Mouse (Mus musculus) midbrain, embryonic 14.5 days (tissue): ENCODE data around the gene Hhip. TPM values are rescaled to one million over a fixed set of nuclear protein-coding genes. Genes with fewer than 3 reads are reported as not detected.

Source experiments
- ATAC-seq: fragments of 200-750 bp; cut with Nextera tagmentation; 2 replicates; pipeline ENCODE4 v1.8.0; 2017; ENCODE audit warnings: moderate number of reproducible peaks, moderate library complexity; ENCODE audit not compliant: low FRiP score, low TSS enrichment
- DNase-seq: peaks from one replicate; pipeline ENCODE4 v3.0.0-alpha.2; 2015
- H3K27ac ChIP-seq: fragments of 300-500 bp; sonication (generic); replicated peaks from 2 replicates; pipeline ENCODE4 v1.5.1; 2014; ENCODE audit warnings: mild to moderate bottlenecking, low read depth, low read length, moderate library complexity
- H3K27me3 ChIP-seq: fragments of 300-500 bp; sonication (generic); 2 replicates; pipeline ENCODE4 v1.6.1; 2014; ENCODE audit warnings: low read length, control low read depth, mixed read lengths; ENCODE audit not compliant: control insufficient read depth, insufficient read depth
- H3K36me3 ChIP-seq: fragments of 300-500 bp; sonication (generic); 2 replicates; pipeline ENCODE4 v1.6.1; 2014; ENCODE audit warnings: low read length, control low read depth; ENCODE audit not compliant: control insufficient read depth, insufficient read depth
- H3K4me1 ChIP-seq: fragments of 300-500 bp; sonication (generic); 2 replicates; pipeline ENCODE4 v1.6.1; 2014; ENCODE audit warnings: mild to moderate bottlenecking, antibody characterized with exemption, low read length, control low read depth; ENCODE audit not compliant: control insufficient read depth, insufficient read depth
- H3K4me2 ChIP-seq: fragments of 300-500 bp; sonication (generic); 2 replicates; pipeline ENCODE4 v1.6.1; 2014; ENCODE audit warnings: mild to moderate bottlenecking, low read length, moderate library complexity
- H3K4me3 ChIP-seq: fragments of 300-500 bp; sonication (generic); replicated peaks from 2 replicates; pipeline ENCODE4 v1.5.1; 2014; ENCODE audit warnings: low read depth, low read length
- H3K9ac ChIP-seq: fragments of 300-500 bp; sonication (generic); replicated peaks from 2 replicates; pipeline ENCODE4 v1.6.1; 2014; ENCODE audit warnings: mild to moderate bottlenecking, low read length, moderate library complexity
- H3K9me3 ChIP-seq: fragments of 300-500 bp; sonication (generic); 2 replicates; pipeline ENCODE4 v1.6.1; 2016; ENCODE audit warnings: low read length, control low read depth, mixed read lengths; ENCODE audit not compliant: control insufficient read depth
- WGBS: fragments of 180-500 bp; shearing (Covaris S2); extraction: QIAGEN DNeasy Blood & Tissue Kit; methylation state at CpG from one replicate; pipeline ENCODE4 v1.1.7; 2014; 5-methylcytosine and 5-hydroxymethylcytosine counted together
- polyA plus RNA-seq: library from polyadenylated mRNA; unstranded; fragments of >200 nt; fragmentation: Nextera tagmentation; extraction: Ambion mirVana; gene quantifications from 2 replicates; pipeline ENCODE4 v1.2.1, GENCODE M21; 2014

Hhip gene
- polyA plus RNA-seq, 1 experiment from 2014 or later = 1.4 TPM

- DNase-seq (no peak), ATAC-seq (no peak)
- 22% methylated on average over 5 of the region's 5 CpGs for WGBS
- H3K4me3 ChIP-seq = no peak overlapping the region
- H3K9ac ChIP-seq = no peak overlapping the region
- H3K4me2 ChIP-seq = no peak overlapping the region
- H3K27ac ChIP-seq = no peak overlapping the region
- H3K9me3 ChIP-seq = no peaks in the 10 kb centered on the region
- H3K27me3 ChIP-seq = peaks cover 69% of the 10 kb centered on the region
- no peaks in the 10 kb centered on the region for H3K36me3 ChIP-seq
- H3K4me1 ChIP-seq = peaks cover 10% of the 10 kb centered on the region; the same call in 1 of the 2 replicates
Observed at GRCm38 (mm10) chr8:80051494-80051893, 6.3 kb downstream of the Hhip start.

DNA sequence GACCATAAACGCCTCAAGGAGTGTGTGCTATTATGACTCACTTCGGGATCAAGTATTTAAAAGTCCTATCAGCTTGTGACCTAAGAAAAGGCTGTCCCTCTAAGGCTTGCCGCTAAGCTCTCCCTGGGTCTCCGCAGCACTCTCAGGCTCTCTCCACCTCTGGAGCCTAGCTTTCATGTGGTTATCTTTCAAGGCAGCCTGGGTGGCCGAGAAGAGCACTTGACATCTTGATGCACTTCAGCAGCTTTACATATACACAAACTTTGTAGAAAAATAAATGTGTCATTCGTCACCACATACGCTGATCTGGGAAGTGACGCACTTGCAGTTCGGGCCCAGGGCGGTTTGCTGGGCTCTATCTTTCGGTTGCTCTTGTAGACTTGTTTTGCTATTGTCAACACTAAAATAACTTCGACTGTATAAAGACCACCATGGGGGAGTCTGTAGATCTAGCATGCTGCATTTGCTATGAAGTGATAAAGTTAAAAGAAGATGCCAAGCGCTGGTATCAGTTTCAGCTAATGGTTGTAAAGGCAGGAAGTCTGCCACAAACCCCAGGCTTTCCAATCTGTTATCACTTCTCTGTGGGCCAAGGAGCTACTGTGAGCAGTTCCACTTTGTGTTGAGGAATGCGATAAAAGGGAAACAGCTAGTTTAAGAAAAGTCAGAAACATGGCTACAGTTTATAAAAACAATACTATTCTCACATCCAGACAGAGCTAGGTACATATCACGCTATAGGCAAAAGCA lies 8.4 kb downstream of the Hhip start:
- no peaks in the 10 kb centered on the region for H3K9me3 ChIP-seq
- no peak overlapping the region for H3K4me3 ChIP-seq
- H3K27me3 ChIP-seq = peaks cover 56% of the 10 kb centered on the region
- ATAC-seq (no peak), DNase-seq (no peak)
- 86% methylated on average over 15 of the region's 15 CpGs for WGBS
- H3K4me1 ChIP-seq = 0 out of 2 replicates have a peak, but pooled peaks cover 4% of the 10 kb centered on the region
- no peak overlapping the region for H3K27ac ChIP-seq
- no peak overlapping the region for H3K9ac ChIP-seq
- H3K36me3 ChIP-seq = no peaks in the 10 kb centered on the region
- no peak overlapping the region for H3K4me2 ChIP-seq

DNA sequence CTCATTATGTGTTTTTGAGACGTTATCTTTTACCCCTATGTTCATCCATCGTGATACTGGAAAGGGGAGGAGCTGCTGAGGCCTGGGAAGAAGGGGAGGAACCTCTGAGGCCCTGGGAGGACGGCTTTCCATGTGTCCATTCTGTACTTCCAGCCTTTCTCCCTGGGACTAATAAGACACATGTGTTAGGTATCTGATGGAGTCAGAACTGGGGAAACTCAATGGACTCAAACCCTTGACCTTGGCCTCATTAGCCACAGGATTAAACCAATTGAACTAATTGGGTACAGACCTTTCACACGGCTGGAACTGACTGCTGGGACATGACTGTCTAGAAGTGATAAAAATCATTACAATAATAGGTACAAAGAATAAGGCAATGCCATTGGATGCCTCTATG lies 9.6 kb downstream of the Hhip start:
- WGBS = 66% methylated on average over 4 of the region's 4 CpGs
- no peak overlapping the region for H3K4me3 ChIP-seq
- H3K27me3 ChIP-seq = peaks cover 50% of the 10 kb centered on the region

DNA sequence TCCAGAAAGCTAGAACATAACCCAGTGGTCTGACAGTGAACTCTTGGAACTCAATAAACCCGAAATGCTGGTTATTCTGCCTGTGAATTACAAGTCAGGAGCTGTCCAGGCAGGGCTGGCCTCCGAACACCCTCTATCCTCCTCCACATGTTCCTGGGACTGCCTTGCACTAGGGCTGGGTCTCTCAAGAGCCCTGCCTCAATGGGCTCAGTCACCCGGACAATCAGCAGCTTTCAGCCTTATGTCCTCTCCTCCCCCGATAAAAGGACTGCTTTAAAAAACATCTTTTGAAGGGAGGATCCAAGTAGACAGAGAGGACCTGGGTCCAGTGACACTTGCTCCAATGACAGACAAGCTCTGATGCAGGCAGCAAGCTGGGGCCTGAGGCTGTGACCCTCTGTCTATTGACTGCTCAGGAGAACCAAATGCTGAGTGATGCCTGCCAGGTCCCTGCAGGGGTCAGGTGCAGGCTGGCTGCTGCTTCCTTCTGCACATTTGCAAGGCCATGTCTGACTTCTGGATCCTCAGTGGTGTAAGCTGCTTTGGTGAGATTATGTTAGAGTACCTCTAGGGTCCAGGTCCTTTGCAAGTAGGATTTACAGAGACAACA lies 20.1 kb downstream of the Hhip start:
- no peak overlapping the region for H3K4me3 ChIP-seq
- no peak overlapping the region for H3K9ac ChIP-seq
- H3K4me2 ChIP-seq = no peak overlapping the region
- WGBS = 24% methylated on average over 4 of the region's 4 CpGs
- ATAC-seq = no peak
- no peaks in the 10 kb centered on the region for H3K9me3 ChIP-seq
- no peak for DNase-seq
- no peaks in the 10 kb centered on the region for H3K27me3 ChIP-seq
- H3K36me3 ChIP-seq = no peaks in the 10 kb centered on the region
- H3K4me1 ChIP-seq = no peaks in the 10 kb centered on the region
- no peak overlapping the region for H3K27ac ChIP-seq

More for the DNA sequence above, 9.6 kb downstream of the Hhip start:
- no peak overlapping the region for H3K9ac ChIP-seq
- H3K4me1 ChIP-seq = no peaks in the 10 kb centered on the region
- H3K9me3 ChIP-seq = no peaks in the 10 kb centered on the region
- no peaks in the 10 kb centered on the region for H3K36me3 ChIP-seq
- DNase-seq (no peak), ATAC-seq (no peak)
- H3K4me2 ChIP-seq = no peak overlapping the region
- H3K27ac ChIP-seq = no peak overlapping the region

- 58% methylated on average over 3 of the region's 3 CpGs for WGBS
- DNase-seq = no peak
- H3K27ac ChIP-seq = no peak overlapping the region
- ATAC-seq = no peak
- no peaks in the 10 kb centered on the region for H3K9me3 ChIP-seq
- no peak overlapping the region for H3K4me2 ChIP-seq
- H3K36me3 ChIP-seq = no peaks in the 10 kb centered on the region
- no peaks in the 10 kb centered on the region for H3K27me3 ChIP-seq
- H3K4me3 ChIP-seq = no peak overlapping the region
- no peaks in the 10 kb centered on the region for H3K4me1 ChIP-seq
- no peak overlapping the region for H3K9ac ChIP-seq
Observed at GRCm38 (mm10) chr8:80032604-80033003, 25.2 kb downstream of the Hhip start.

- H3K4me1 ChIP-seq = no peaks in the 10 kb centered on the region
- no peaks in the 10 kb centered on the region for H3K27me3 ChIP-seq
- DNase-seq = no peak
- no peak overlapping the region for H3K4me2 ChIP-seq
- no peak overlapping the region for H3K4me3 ChIP-seq
- H3K9me3 ChIP-seq = no peaks in the 10 kb centered on the region
- no peak overlapping the region for H3K27ac ChIP-seq
- no peak for ATAC-seq
- H3K9ac ChIP-seq = no peak overlapping the region
- H3K36me3 ChIP-seq = no peaks in the 10 kb centered on the region
- 58% methylated on average over 15 of the region's 15 CpGs for WGBS
Observed at GRCm38 (mm10) chr8:80031330-80032293, 26.2 kb downstream of the Hhip start.

GRCm38 (mm10) chr8:80029631-80030030 lies 28.2 kb downstream of the Hhip start:
- DNase-seq = no peak
- no peaks in the 10 kb centered on the region for H3K36me3 ChIP-seq
- H3K4me3 ChIP-seq = no peak overlapping the region
- no peaks in the 10 kb centered on the region for H3K9me3 ChIP-seq
- 82% methylated on average over 6 of the region's 6 CpGs for WGBS
- H3K4me1 ChIP-seq = no peaks in the 10 kb centered on the region
- ATAC-seq = no peak
- no peak overlapping the region for H3K4me2 ChIP-seq
- H3K9ac ChIP-seq = no peak overlapping the region
- H3K27me3 ChIP-seq = no peaks in the 10 kb centered on the region
- no peak overlapping the region for H3K27ac ChIP-seq

GRCm38 (mm10) chr8:80020469-80020868 lies 37.3 kb downstream of the Hhip start:
- WGBS = 93% methylated on average over 5 of the region's 5 CpGs
- H3K4me3 ChIP-seq = no peak overlapping the region
- no peak for ATAC-seq
- no peak overlapping the region for H3K27ac ChIP-seq
- no peak overlapping the region for H3K9ac ChIP-seq
- no peak overlapping the region for H3K4me2 ChIP-seq
- no peaks in the 10 kb centered on the region for H3K9me3 ChIP-seq
- DNase-seq = no peak
- no peaks in the 10 kb centered on the region for H3K27me3 ChIP-seq
- no peaks in the 10 kb centered on the region for H3K4me1 ChIP-seq
- no peaks in the 10 kb centered on the region for H3K36me3 ChIP-seq
